Mouse (Mus musculus): Measurements from ENCODE around the gene Tex48. TPM values are rescaled to one million over a fixed set of nuclear protein-coding genes. Genes with fewer than 3 reads are reported as not detected.

Gene Tex48
- total RNA-seq, 1 experiment: not detected

- Histone ChIP-seq H3K4me3 (ENCODE audit: insufficient read depth in 1 of 2, low read depth in 1 of 2, low read length in 2 of 2, poor library complexity in 1 of 2, severe bottlenecking in 1 of 2) (no peak overlapping the region), H3K9me3 (ENCODE audit: control insufficient read depth, insufficient read depth, low read depth, low read length) (no peaks in the 10 kb centered on the region), H3K27ac (ENCODE audit: insufficient read depth, low read depth, low read length, poor library complexity, severe bottlenecking) (no peak overlapping the region), H3K36me3 (ENCODE audit: control insufficient read depth, insufficient read depth, low read length, poor library complexity, severe bottlenecking) (no peaks in the 10 kb centered on the region), H3K9ac (ENCODE audit: insufficient read depth, low read depth, low read length, poor library complexity, severe bottlenecking) (no peak overlapping the region), H3K4me1 (ENCODE audit: control insufficient read depth in 2 of 2, insufficient read depth in 2 of 2, low read length in 2 of 2, poor library complexity in 1 of 2) (no peaks in the 10 kb centered on the region)
- in situ Hi-C loops (cut with MboI; ENCODE audit: low sequenced_read_pairs in 2 of 2, unreplicated experiment in 2 of 2): no loop called here
- TF ChIP-seq MAFK (IDR thresholded peaks at IDR 0.05; ENCODE audit: insufficient read depth, low read depth, low read length) (no peak), ZNF384 (IDR thresholded peaks at IDR 0.05; ENCODE audit: low read depth, low read length) (no peak), ZC3H11A (IDR thresholded peaks at IDR 0.05; ENCODE audit: borderline replicate concordance, low read depth, low read length) (no peak), HCFC1 (IDR thresholded peaks at IDR 0.05; ENCODE audit: borderline replicate concordance, insufficient read depth, low read length) (no peak), CHD2 (IDR thresholded peaks at IDR 0.05; ENCODE audit: low read depth, low read length) (no peak)
- no peak for DNase-seq (ENCODE audit: low read depth, low spot score)
Measured at GRCm38 (mm10) chr4:63627111-63627510, 4.9 kb upstream of the Tex48 start.

GRCm38 (mm10) chr4:63625563-63626080 lies 3.4 kb upstream of the Tex48 start:
- no peak for DNase-seq (ENCODE audit: low read depth, low spot score)
- Histone ChIP-seq H3K9ac (ENCODE audit: insufficient read depth, low read depth, low read length, poor library complexity, severe bottlenecking) (no peak overlapping the region), H3K27ac (ENCODE audit: insufficient read depth, low read depth, low read length, poor library complexity, severe bottlenecking) (no peak overlapping the region), H3K4me3 (ENCODE audit: insufficient read depth in 1 of 2, low read depth in 1 of 2, low read length in 2 of 2, poor library complexity in 1 of 2, severe bottlenecking in 1 of 2) (no peak overlapping the region), H3K4me1 (ENCODE audit: control insufficient read depth in 2 of 2, insufficient read depth in 2 of 2, low read length in 2 of 2, poor library complexity in 1 of 2) (no peaks in the 10 kb centered on the region), H3K9me3 (ENCODE audit: control insufficient read depth, insufficient read depth, low read depth, low read length) (no peaks in the 10 kb centered on the region), H3K36me3 (ENCODE audit: control insufficient read depth, insufficient read depth, low read length, poor library complexity, severe bottlenecking) (no peaks in the 10 kb centered on the region)
- no peak for TF ChIP-seq CHD2 (IDR thresholded peaks at IDR 0.05; ENCODE audit: low read depth, low read length)
- no peak for TF ChIP-seq MAFK (IDR thresholded peaks at IDR 0.05; ENCODE audit: insufficient read depth, low read depth, low read length)
- TF ChIP-seq HCFC1 (IDR thresholded peaks at IDR 0.05; ENCODE audit: borderline replicate concordance, insufficient read depth, low read length): no peak
- TF ChIP-seq ZC3H11A (IDR thresholded peaks at IDR 0.05; ENCODE audit: borderline replicate concordance, low read depth, low read length): no peak
- TF ChIP-seq ZNF384 (IDR thresholded peaks at IDR 0.05; ENCODE audit: low read depth, low read length): no peak
- in situ Hi-C loops (cut with MboI; ENCODE audit: low sequenced_read_pairs in 2 of 2, unreplicated experiment in 2 of 2): no loop called here

GRCm38 (mm10) chr4:63621861-63622260 lies 367 bp downstream of the Tex48 start:
- DNase-seq (ENCODE audit: low read depth, low spot score): no peak
- no peaks in the 10 kb centered on the region for H3K4me1 ChIP-seq (ENCODE audit: control insufficient read depth in 2 of 2, insufficient read depth in 2 of 2, low read length in 2 of 2, poor library complexity in 1 of 2)
- in situ Hi-C loops (cut with MboI; ENCODE audit: low sequenced_read_pairs in 2 of 2, unreplicated experiment in 2 of 2): no loop called here

GRCm38 (mm10) chr4:63608391-63608790 lies 13.8 kb downstream of the Tex48 start:
- no peak overlapping the region for H3K9ac ChIP-seq (ENCODE audit: insufficient read depth, low read depth, low read length, poor library complexity, severe bottlenecking)
- no peaks in the 10 kb centered on the region for H3K9me3 ChIP-seq (ENCODE audit: control insufficient read depth, insufficient read depth, low read depth, low read length)
- H3K4me1 ChIP-seq (ENCODE audit: control insufficient read depth in 2 of 2, insufficient read depth in 2 of 2, low read length in 2 of 2, poor library complexity in 1 of 2): no peaks in the 10 kb centered on the region
- in situ Hi-C loops (cut with MboI; ENCODE audit: low sequenced_read_pairs in 2 of 2, unreplicated experiment in 2 of 2): no loop called here
- H3K4me3 ChIP-seq (ENCODE audit: insufficient read depth in 1 of 2, low read depth in 1 of 2, low read length in 2 of 2, poor library complexity in 1 of 2, severe bottlenecking in 1 of 2): no peak overlapping the region
- TF ChIP-seq ZNF384 (IDR thresholded peaks at IDR 0.05; ENCODE audit: low read depth, low read length): no peak
- no peak for TF ChIP-seq ZC3H11A (IDR thresholded peaks at IDR 0.05; ENCODE audit: borderline replicate concordance, low read depth, low read length)
- TF ChIP-seq MAFK (IDR thresholded peaks at IDR 0.05; ENCODE audit: insufficient read depth, low read depth, low read length): no peak
- TF ChIP-seq HCFC1 (IDR thresholded peaks at IDR 0.05; ENCODE audit: borderline replicate concordance, insufficient read depth, low read length): no peak
- no peak for TF ChIP-seq CHD2 (IDR thresholded peaks at IDR 0.05; ENCODE audit: low read depth, low read length)
- no peaks in the 10 kb centered on the region for H3K36me3 ChIP-seq (ENCODE audit: control insufficient read depth, insufficient read depth, low read length, poor library complexity, severe bottlenecking)
- no peak for DNase-seq (ENCODE audit: low read depth, low spot score)
- peak overlapping the region; percentile 12; the same call in 1 of the 2 replicates for H3K27ac ChIP-seq (ENCODE audit: insufficient read depth, low read depth, low read length, poor library complexity, severe bottlenecking)

More at GRCm38 (mm10) chr4:63621861-63622260, 367 bp downstream of the Tex48 start:
- Histone ChIP-seq H3K27ac (ENCODE audit: insufficient read depth, low read depth, low read length, poor library complexity, severe bottlenecking) (no peak overlapping the region), H3K9ac (ENCODE audit: insufficient read depth, low read depth, low read length, poor library complexity, severe bottlenecking) (no peak overlapping the region), H3K9me3 (ENCODE audit: control insufficient read depth, insufficient read depth, low read depth, low read length) (no peaks in the 10 kb centered on the region), H3K36me3 (ENCODE audit: control insufficient read depth, insufficient read depth, low read length, poor library complexity, severe bottlenecking) (no peaks in the 10 kb centered on the region), H3K4me3 (ENCODE audit: insufficient read depth in 1 of 2, low read depth in 1 of 2, low read length in 2 of 2, poor library complexity in 1 of 2, severe bottlenecking in 1 of 2) (no peak overlapping the region)
- no peak for TF ChIP-seq CHD2 (IDR thresholded peaks at IDR 0.05; ENCODE audit: low read depth, low read length)
- no peak for TF ChIP-seq ZNF384 (IDR thresholded peaks at IDR 0.05; ENCODE audit: low read depth, low read length)
- TF ChIP-seq HCFC1 (IDR thresholded peaks at IDR 0.05; ENCODE audit: borderline replicate concordance, insufficient read depth, low read length): no peak
- no peak for TF ChIP-seq MAFK (IDR thresholded peaks at IDR 0.05; ENCODE audit: insufficient read depth, low read depth, low read length)
- TF ChIP-seq ZC3H11A (IDR thresholded peaks at IDR 0.05; ENCODE audit: borderline replicate concordance, low read depth, low read length): no peak
